Mouse (Mus musculus) gastrocnemius, postnatal 14 days (tissue): ENCODE data around the gene Mrpl51. TPM values are rescaled to one million over a fixed set of nuclear protein-coding genes. Genes with fewer than 3 reads are reported as not detected.

Experiments used
- DNase-seq: peaks from one replicate; pipeline ENCODE4 v3.0.0; 2021; ENCODE audit warnings: mixed read lengths
- intact Hi-C: fragments of 180-260 bp; cut with DNase I; formaldehyde crosslinking; loops from one replicate; pipeline ENCODE4 v1.15.1; 2025; ENCODE audit warnings: low total_unique reads
- long read RNA-seq, 2 experiments: library from polyadenylated mRNA; stranded (forward); transcript quantifications; one replicate each; pipeline ENCODE4 v2.0.0; 2021
- total RNA-seq, 2 experiments: library from RNA; stranded (reverse); gene quantifications; 2 replicates each; pipeline ENCODE4 v1.2.3; 2021

Mrpl51 gene
- 100 to 1,000 TPM; 214 to 227 TPM for total RNA-seq
- long read RNA-seq, experiment 1, transcript Mrpl51-201 (3 exons, 3,427 nt), result major isoform, 60 of 84 reads
- long read RNA-seq, experiment 1, partial matches to known transcripts, result 18 of 84 reads
- long read RNA-seq, experiment 1, other reads (novel, unspliced or antisense), result 2 of 84 reads
- long read RNA-seq, experiment 2, transcript Mrpl51-202 (3 exons, 855 nt), result minor isoform, 6 of 83 reads
- long read RNA-seq, experiment 2, transcript Mrpl51-201 (3 exons, 3,427 nt), result major isoform, 55 of 83 reads
- long read RNA-seq, experiment 2, partial matches to known transcripts, result 22 of 83 reads
- long read RNA-seq, experiment 2, other reads (novel, unspliced or antisense), result 0 of 83 reads

DNA sequence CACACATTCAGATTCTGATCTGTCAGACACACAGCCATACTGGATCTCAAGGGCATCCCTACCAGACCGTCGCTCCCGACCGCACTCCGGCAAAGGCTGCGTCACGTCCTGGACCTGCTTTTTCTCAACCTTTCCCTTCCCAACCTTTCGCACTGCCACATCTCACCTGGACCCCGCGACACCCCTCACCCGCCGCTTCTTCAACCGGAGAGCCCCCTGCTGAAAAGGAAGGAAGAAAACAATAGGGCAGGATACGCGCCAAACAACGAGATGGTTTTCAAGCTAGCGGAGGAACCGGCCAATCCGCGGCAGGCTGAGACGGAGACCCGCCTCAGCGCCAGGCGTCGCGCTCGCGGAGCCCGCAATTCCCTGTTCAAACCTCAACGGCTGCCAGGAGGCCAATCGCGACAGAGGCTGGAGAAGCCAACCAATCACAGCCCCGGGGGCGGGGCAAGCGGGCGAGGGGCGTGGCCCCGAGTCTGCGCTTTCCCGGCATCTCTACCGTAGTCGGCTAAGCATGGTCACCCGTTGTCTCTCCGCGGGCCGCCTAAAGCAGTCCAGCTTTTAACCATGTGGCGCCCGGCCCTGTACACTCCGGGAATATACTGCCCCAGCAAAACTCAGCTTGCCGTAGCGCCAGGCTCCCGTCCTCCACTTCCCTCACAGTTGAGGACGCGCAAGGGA lies at the start of gene Mrpl51, which contains the start of gene Ncapd2:
Gene Mrpl51, plus strand, starts transcription at position 470 of the 684 bp plus-strand sequence.
Gene Ncapd2, minus strand, starts transcription at position 370 of the 684 bp plus-strand sequence.
- intact Hi-C loops, result no loop called here

GRCm38 (mm10) chr6:125142436-125142835 lies 49.2 kb upstream of the Mrpl51 start:
- no peak for DNase-seq
- intact Hi-C loops, result no loop called here

More for the DNA sequence above, at the start of gene Mrpl51, which contains the start of gene Ncapd2:
- peak; percentile 98 for DNase-seq

GRCm38 (mm10) chr6:125143128-125143527 lies 48.5 kb upstream of the Mrpl51 start:
- no peak for DNase-seq
- intact Hi-C loops, result no loop called here

DNA sequence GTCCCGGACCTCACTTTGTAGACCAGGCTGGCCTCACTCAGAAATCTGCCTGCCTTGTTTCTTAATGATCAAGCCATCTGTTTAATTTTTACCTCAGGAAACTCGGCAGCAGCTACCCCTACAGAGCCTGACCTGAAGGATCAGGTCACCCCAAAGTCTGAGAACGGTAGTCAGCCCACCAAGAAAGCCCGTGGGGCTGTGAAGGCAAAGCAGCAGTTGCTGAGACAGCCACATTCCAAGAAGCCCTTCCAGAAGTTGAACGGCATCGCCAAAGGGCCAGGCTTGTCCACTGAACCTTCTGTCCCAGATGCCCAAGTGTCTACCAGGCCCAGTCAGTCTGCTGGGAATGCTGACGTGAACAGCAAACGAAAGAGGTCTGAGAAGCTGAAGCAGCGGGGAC lies 47.7 kb upstream of the Mrpl51 start:
- intact Hi-C loops, result no loop called here
- no peak for DNase-seq

DNA sequence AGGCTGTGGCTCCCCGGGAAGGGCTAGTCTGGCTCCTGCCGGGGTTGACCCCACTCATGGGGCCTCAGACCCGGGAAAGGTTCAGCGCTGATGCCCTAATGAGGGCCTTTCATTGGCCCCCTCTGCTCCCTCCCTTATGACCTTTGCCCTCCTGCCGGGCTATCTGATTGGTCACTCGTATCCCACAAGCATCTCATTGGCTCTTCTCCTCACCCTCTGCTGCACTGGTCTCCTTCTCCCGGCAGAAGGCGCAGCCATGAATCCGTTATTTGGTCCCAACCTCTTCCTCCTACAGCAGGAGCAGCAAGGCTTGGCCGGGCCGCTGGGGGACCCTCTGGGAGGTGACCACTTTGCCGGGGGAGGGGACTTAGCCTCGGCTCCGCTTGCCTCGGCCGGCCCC lies 46.6 kb upstream of the Mrpl51 start, which contains the start of gene Iffo1:
Gene Iffo1, plus strand, starts transcription at position 241 of the 400 bp plus-strand sequence.
- DNase-seq, result peak; percentile 89
- intact Hi-C loops, result no loop called here

- DNase-seq, result peak; percentile 32
- intact Hi-C loops, result no loop called here
These were observed 46.1 kb upstream of the Mrpl51 start for GRCm38 (mm10) chr6:125145479-125145951.

DNA sequence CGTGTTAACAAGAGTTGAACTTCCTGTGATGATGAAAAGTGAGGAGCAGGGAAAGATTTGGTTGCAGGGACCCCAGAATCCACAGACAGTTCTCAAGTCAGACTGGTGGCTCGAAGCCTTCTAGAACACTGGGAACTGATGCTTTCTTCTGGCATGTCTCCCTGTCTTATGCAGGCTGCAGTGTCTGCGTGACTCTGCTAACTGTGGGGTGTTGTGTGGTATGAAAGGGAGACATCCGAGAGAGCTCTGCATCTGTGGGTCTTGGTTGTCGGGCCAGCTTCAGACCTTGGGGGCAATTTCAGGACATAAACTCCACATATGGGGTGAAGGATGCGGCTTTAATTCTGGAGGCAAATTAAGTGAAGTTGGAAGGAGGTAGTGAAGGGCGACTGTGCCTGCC lies 45.5 kb upstream of the Mrpl51 start:
- DNase-seq, result no peak
- intact Hi-C loops, result no loop called here

DNA sequence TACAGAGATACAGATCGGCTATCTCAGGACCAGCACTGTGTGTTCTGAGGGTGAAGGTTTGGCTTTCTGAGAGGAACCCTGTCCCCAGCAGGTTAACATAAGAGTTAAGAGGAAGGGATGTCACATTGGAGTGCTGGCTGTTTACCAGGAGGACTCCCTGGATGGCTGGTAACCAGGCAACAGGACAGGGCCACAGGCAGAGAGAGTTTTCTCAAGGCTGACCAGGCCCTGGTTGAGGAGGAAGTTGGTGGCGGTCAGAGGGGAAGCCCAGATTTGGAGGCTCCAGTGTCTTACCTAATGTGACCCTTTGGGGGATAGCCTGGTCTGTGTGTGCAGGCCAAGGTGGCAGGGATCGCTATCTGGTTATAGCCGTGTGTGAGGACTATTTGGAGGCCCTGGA lies 44.8 kb upstream of the Mrpl51 start:
- DNase-seq, result peak; percentile 55

GRCm38 (mm10) chr6:125147329-125147728 lies 44.3 kb upstream of the Mrpl51 start:
- DNase-seq, result peak; percentile 47
- intact Hi-C loops, result no loop called here

More for the DNA sequence above, 44.8 kb upstream of the Mrpl51 start:
- intact Hi-C loops, result no loop called here

DNA sequence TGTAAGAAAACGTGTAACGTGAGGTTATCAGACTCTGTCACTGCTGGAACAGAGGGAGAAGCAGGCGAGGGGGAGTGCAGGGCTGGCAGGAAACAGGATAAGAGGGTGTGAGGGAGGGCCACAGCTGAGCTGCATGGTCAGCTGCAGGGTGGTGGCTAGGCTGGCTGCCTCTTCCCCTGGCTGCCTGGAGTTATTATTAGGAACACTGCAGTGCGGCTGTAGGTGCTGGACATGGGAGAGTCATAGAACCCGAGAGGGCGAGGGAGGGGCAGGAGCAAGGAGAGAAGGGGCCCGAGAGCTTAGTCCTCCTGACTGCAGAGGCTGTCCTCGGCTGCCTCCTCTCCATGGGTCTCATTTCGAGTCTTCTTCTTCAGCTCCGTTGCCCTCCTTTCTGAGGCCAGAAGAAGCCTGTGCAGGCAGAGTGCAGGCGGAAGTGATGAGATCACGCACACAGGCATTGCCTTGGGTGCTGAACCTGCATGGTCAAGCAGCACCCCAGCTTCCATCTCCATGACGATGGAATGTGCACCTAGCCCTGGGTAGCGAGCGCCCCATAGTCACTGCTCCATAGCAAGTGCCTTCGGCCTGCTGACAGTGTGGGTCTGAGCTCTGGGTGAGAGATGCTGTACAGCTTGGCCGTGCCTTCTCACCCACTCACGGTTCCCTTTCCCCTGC lies 43.2 kb upstream of the Mrpl51 start:
- peak; percentile 80 for DNase-seq
- intact Hi-C loops, result no loop called here

- intact Hi-C loops, result no loop called here
These were observed 42.6 kb upstream of the Mrpl51 start for GRCm38 (mm10) chr6:125148926-125149568.

DNA sequence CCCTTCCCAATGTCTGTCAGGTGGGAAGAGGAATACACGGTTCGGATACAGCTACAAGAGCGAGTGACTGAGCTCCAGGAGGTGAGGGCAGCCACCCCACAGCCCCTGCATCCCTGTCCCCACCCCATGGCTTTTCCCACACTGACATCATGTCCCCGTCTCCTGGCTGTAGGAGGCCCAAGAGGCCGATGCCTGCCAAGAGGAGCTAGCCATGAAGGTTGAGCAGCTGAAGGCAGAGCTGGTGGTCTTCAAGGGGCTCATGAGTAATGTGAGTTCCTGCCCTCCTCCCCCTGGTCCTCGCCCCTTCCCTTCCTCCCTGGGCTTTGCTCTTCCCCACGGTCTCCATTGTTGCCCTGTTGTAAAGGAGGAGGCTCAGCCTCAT lies 42.0 kb upstream of the Mrpl51 start:
- intact Hi-C loops, result no loop called here
- DNase-seq, result no peak

More at GRCm38 (mm10) chr6:125148926-125149568, 42.6 kb upstream of the Mrpl51 start:
- DNase-seq, result peak; percentile 91

GRCm38 (mm10) chr6:125152212-125153017 lies 39.2 kb upstream of the Mrpl51 start:
- DNase-seq, result peak; percentile 87
- intact Hi-C loops, result no loop called here

DNA sequence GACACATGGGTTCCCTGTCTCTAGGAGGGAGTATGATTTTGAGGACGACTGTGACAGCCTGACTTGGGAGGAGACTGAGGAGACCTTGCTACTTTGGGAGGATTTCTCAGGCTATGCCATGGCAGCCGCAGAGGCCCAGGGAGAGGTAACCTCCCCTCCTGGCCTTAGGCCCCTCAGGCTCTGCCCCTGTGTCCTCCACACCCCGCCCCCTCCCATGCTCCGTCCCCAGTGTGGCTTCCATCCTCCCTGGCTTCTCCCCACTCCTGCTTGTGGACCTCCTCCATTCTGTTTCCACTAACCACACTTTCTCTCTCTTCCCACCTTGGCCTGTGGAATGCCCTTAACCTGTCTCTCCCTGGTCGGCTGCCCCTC lies 38.6 kb upstream of the Mrpl51 start:
- intact Hi-C loops, result no loop called here
- DNase-seq, result no peak

- intact Hi-C loops, result no loop called here
- DNase-seq, result no peak
These were observed 37.9 kb upstream of the Mrpl51 start for GRCm38 (mm10) chr6:125153682-125154081.

DNA sequence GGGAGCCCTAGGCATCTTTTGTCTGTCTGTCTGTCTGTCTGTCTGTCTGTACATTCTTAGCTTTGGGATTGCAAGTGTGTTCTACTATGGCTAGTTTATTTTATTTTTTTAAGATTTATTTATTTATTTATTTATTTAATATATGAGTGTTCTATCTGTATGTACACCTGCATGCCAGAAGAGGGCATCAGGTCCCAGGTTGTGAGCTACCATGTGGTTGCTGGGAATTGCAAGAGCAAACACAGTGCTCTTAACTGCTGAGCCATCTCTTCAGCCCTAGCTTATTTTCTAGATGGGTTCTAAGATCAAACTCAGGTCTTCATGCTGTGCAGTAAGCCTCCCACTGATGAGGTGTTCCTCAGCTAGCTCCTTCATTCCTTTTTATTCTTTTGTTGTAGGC lies 37.1 kb upstream of the Mrpl51 start:
- intact Hi-C loops, result no loop called here
- DNase-seq, result no peak

GRCm38 (mm10) chr6:125155262-125155661 lies 36.3 kb upstream of the Mrpl51 start:
- no peak for DNase-seq
- intact Hi-C loops, result no loop called here

- intact Hi-C loops, result no loop called here
- DNase-seq, result no peak
These were observed 35.1 kb upstream of the Mrpl51 start for GRCm38 (mm10) chr6:125156491-125156890.
